Mouse (Mus musculus): ENCODE results near the gene Olfr391-ps. TPM values are rescaled to one million over a fixed set of nuclear protein-coding genes. Genes with fewer than 3 reads are reported as not detected.

The Olfr391-ps gene
- total RNA-seq (2014; rRNA removed) (not detected in 2 replicates), polyA plus RNA-seq (2015; fragmentation: Nextera tagmentation; extraction: Ambion mirVana) (not detected in 2 replicates)

GRCm38 (mm10) chr11:73802952-73803351 lies at the start of gene Olfr391-ps:
Olfr391-ps (minus strand) TSS chr11:73803052.
- H3K4me1 ChIP-seq (ENCODE audit: insufficient read depth), result no peaks in the 10 kb centered on the region
- 17% methylated on average over 1 of the region's 1 CpGs for WGBS

GRCm38 (mm10) chr11:73851354-73851753 lies 48.5 kb upstream of the Olfr391-ps start, which contains the start of gene Olfr393:
Olfr393 (minus strand) TSS chr11:73851454.
- no peak for ATAC-seq
- Histone ChIP-seq H3K27ac (ENCODE audit: low read depth, low read length) (no peak within 1 kb of the TSS), H3K4me2 (ENCODE audit: low read depth) (no peak within 1 kb of the TSS), H3K4me3 (ENCODE audit: low read depth, low read length) (no peak within 1 kb of the TSS), H3K9me3 (ENCODE audit: low read length) (peaks cover 3% of the 10 kb centered on the region; the same call in 1 of the 2 replicates), H3K27me3 (ENCODE audit: insufficient read depth, low read length) (no peaks in the 10 kb centered on the region), H3K4me1 (ENCODE audit: insufficient read depth) (no peaks in the 10 kb centered on the region), H3K36me3 (ENCODE audit: insufficient read depth) (no peaks in the 10 kb centered on the region), H3K9ac (no peak within 1 kb of the TSS)
- no peak for DNase-seq
- no peak for TF ChIP-seq CTCF (IDR thresholded peaks at IDR 0.05; ENCODE audit: low read depth)

More at GRCm38 (mm10) chr11:73802952-73803351, at the start of gene Olfr391-ps:
- Histone ChIP-seq H3K9ac (no peak within 1 kb of the TSS), H3K4me2 (ENCODE audit: low read depth) (no peak within 1 kb of the TSS), H3K27ac (ENCODE audit: low read depth, low read length) (no peak within 1 kb of the TSS), H3K9me3 (ENCODE audit: low read length) (peaks cover 5% of the 10 kb centered on the region; the same call in 1 of the 2 replicates), H3K36me3 (ENCODE audit: insufficient read depth) (no peaks in the 10 kb centered on the region), H3K27me3 (ENCODE audit: insufficient read depth, low read length) (no peaks in the 10 kb centered on the region), H3K4me3 (ENCODE audit: low read depth, low read length) (no peak within 1 kb of the TSS)
- no peak for TF ChIP-seq CTCF (IDR thresholded peaks at IDR 0.05; ENCODE audit: low read depth)
- no peak for DNase-seq
- no peak for ATAC-seq

GRCm38 (mm10) chr11:73816949-73817348 lies 14.1 kb upstream of the Olfr391-ps start, which contains the start of gene Olfr392:
Olfr392 (minus strand) TSS chr11:73817049.
- no peak within 1 kb of the TSS for H3K27ac ChIP-seq (ENCODE audit: low read depth, low read length)
- H3K27me3 ChIP-seq (ENCODE audit: insufficient read depth, low read length), result no peaks in the 10 kb centered on the region
- 93% methylated on average over 1 of the region's 1 CpGs for WGBS
- no peak for ATAC-seq
- H3K9me3 ChIP-seq (ENCODE audit: low read length), result no peaks in the 10 kb centered on the region
- H3K36me3 ChIP-seq (ENCODE audit: insufficient read depth), result no peaks in the 10 kb centered on the region
- TF ChIP-seq CTCF (IDR thresholded peaks at IDR 0.05; ENCODE audit: low read depth), result no peak
- no peak within 1 kb of the TSS for H3K9ac ChIP-seq
- H3K4me3 ChIP-seq (ENCODE audit: low read depth, low read length), result no peak within 1 kb of the TSS
- no peaks in the 10 kb centered on the region for H3K4me1 ChIP-seq (ENCODE audit: insufficient read depth)
- DNase-seq, result no peak
- no peak within 1 kb of the TSS for H3K4me2 ChIP-seq (ENCODE audit: low read depth)

GRCm38 (mm10) chr11:73782664-73783063 lies 20.2 kb downstream of the Olfr391-ps start, which contains the start of gene Olfr390:
Olfr390 (plus strand) TSS chr11:73782964.
- Histone ChIP-seq H3K27ac (ENCODE audit: low read depth, low read length) (no peak within 1 kb of the TSS), H3K9me3 (ENCODE audit: low read length) (0 out of 2 replicates have a peak, but pooled peaks cover 3% of the 10 kb centered on the region), H3K9ac (no peak within 1 kb of the TSS), H3K27me3 (ENCODE audit: insufficient read depth, low read length) (no peaks in the 10 kb centered on the region), H3K4me3 (ENCODE audit: low read depth, low read length) (no peak within 1 kb of the TSS), H3K36me3 (ENCODE audit: insufficient read depth) (no peaks in the 10 kb centered on the region), H3K4me2 (ENCODE audit: low read depth) (no peak within 1 kb of the TSS), H3K4me1 (ENCODE audit: insufficient read depth) (no peaks in the 10 kb centered on the region)
- DNase-seq, result no peak
- no peak for ATAC-seq
- no peak for TF ChIP-seq CTCF (IDR thresholded peaks at IDR 0.05; ENCODE audit: low read depth)
- WGBS, result 75% methylated on average over 1 of the region's 1 CpGs

GRCm38 (mm10) chr11:73780613-73781012 lies 22.2 kb downstream of the Olfr391-ps start, which contains the start of gene Olfr389:
Olfr389 (minus strand) TSS chr11:73780713.
- 95% methylated on average over 1 of the region's 1 CpGs for WGBS
- Histone ChIP-seq H3K36me3 (ENCODE audit: insufficient read depth) (no peaks in the 10 kb centered on the region), H3K4me2 (ENCODE audit: low read depth) (no peak within 1 kb of the TSS), H3K4me3 (ENCODE audit: low read depth, low read length) (no peak within 1 kb of the TSS), H3K27me3 (ENCODE audit: insufficient read depth, low read length) (no peaks in the 10 kb centered on the region), H3K4me1 (ENCODE audit: insufficient read depth) (no peaks in the 10 kb centered on the region), H3K9me3 (ENCODE audit: low read length) (no peaks in the 10 kb centered on the region), H3K9ac (no peak within 1 kb of the TSS), H3K27ac (ENCODE audit: low read depth, low read length) (no peak within 1 kb of the TSS)
- DNase-seq (no peak), ATAC-seq (no peak)
- no peak for TF ChIP-seq CTCF (IDR thresholded peaks at IDR 0.05; ENCODE audit: low read depth)

GRCm38 (mm10) chr11:73759115-73759514 lies 43.7 kb downstream of the Olfr391-ps start:
- no peak for DNase-seq
- Histone ChIP-seq H3K4me1 (ENCODE audit: insufficient read depth) (no peaks in the 10 kb centered on the region), H3K4me3 (ENCODE audit: low read depth, low read length) (no peak overlapping the region), H3K27ac (ENCODE audit: low read depth, low read length) (no peak overlapping the region), H3K9ac (no peak overlapping the region), H3K27me3 (ENCODE audit: insufficient read depth, low read length) (no peaks in the 10 kb centered on the region), H3K36me3 (ENCODE audit: insufficient read depth) (no peaks in the 10 kb centered on the region), H3K4me2 (ENCODE audit: low read depth) (no peak overlapping the region), H3K9me3 (ENCODE audit: low read length) (peaks cover 12% of the 10 kb centered on the region; the same call in 1 of the 2 replicates)
- no peak for TF ChIP-seq CTCF (IDR thresholded peaks at IDR 0.05; ENCODE audit: low read depth)
- ATAC-seq, result no peak

Other genes with a start within 250 kb of the Olfr391-ps start
- gene Olfr385, start 210.0 kb downstream of the Olfr391-ps start, total RNA-seq (2014; rRNA removed), result not detected in 2 replicates
- not detected in 2 replicates for gene Olfr385, start 210.0 kb downstream of the Olfr391-ps start, polyA plus RNA-seq (2015; fragmentation: Nextera tagmentation; extraction: Ambion mirVana)
- not detected in 2 replicates for gene Olfr384, start 204.5 kb downstream of the Olfr391-ps start, total RNA-seq (2014; rRNA removed)
- gene Olfr384, start 204.5 kb downstream of the Olfr391-ps start, polyA plus RNA-seq (2015; fragmentation: Nextera tagmentation; extraction: Ambion mirVana), result not detected in 2 replicates
- gene Zfp735, start 114.3 kb downstream of the Olfr391-ps start, total RNA-seq (2014; rRNA removed), result not detected in 2 replicates
- not detected in 2 replicates for gene Zfp735, start 114.3 kb downstream of the Olfr391-ps start, polyA plus RNA-seq (2015; fragmentation: Nextera tagmentation; extraction: Ambion mirVana)
- gene Olfr389, start 22.3 kb downstream of the Olfr391-ps start, total RNA-seq (2014; rRNA removed), result not detected in 2 replicates
- not detected in 2 replicates for gene Olfr389, start 22.3 kb downstream of the Olfr391-ps start, polyA plus RNA-seq (2015; fragmentation: Nextera tagmentation; extraction: Ambion mirVana)
- not detected in 2 replicates for gene Olfr390, start 20.1 kb downstream of the Olfr391-ps start, total RNA-seq (2014; rRNA removed)
- gene Olfr390, start 20.1 kb downstream of the Olfr391-ps start, polyA plus RNA-seq (2015; fragmentation: Nextera tagmentation; extraction: Ambion mirVana), result not detected in 2 replicates
- not detected in 2 replicates for gene Olfr392, start 14.0 kb upstream of the Olfr391-ps start, total RNA-seq (2014; rRNA removed)
- gene Olfr392, start 14.0 kb upstream of the Olfr391-ps start, polyA plus RNA-seq (2015; fragmentation: Nextera tagmentation; extraction: Ambion mirVana), result not detected in 2 replicates
- not detected in 2 replicates for gene Olfr393, start 48.4 kb upstream of the Olfr391-ps start, total RNA-seq (2014; rRNA removed)
- gene Olfr393, start 48.4 kb upstream of the Olfr391-ps start, polyA plus RNA-seq (2015; fragmentation: Nextera tagmentation; extraction: Ambion mirVana), result not detected in 2 replicates
- not detected in 2 replicates for gene Olfr394, start 87.7 kb upstream of the Olfr391-ps start, total RNA-seq (2014; rRNA removed)
- gene Olfr394, start 87.7 kb upstream of the Olfr391-ps start, polyA plus RNA-seq (2015; fragmentation: Nextera tagmentation; extraction: Ambion mirVana), result not detected in 2 replicates
- not detected in 2 replicates for gene Olfr395, start 106.2 kb upstream of the Olfr391-ps start, total RNA-seq (2014; rRNA removed)
- not detected in 2 replicates for gene Olfr395, start 106.2 kb upstream of the Olfr391-ps start, polyA plus RNA-seq (2015; fragmentation: Nextera tagmentation; extraction: Ambion mirVana)
- gene Olfr23, start 133.6 kb upstream of the Olfr391-ps start, total RNA-seq (2014; rRNA removed), result not detected in 2 replicates
- gene Olfr23, start 133.6 kb upstream of the Olfr391-ps start, polyA plus RNA-seq (2015; fragmentation: Nextera tagmentation; extraction: Ambion mirVana), result not detected in 2 replicates
- gene Olfr397, start 157.8 kb upstream of the Olfr391-ps start, total RNA-seq (2014; rRNA removed), result not detected in 2 replicates
- not detected in 2 replicates for gene Olfr397, start 157.8 kb upstream of the Olfr391-ps start, polyA plus RNA-seq (2015; fragmentation: Nextera tagmentation; extraction: Ambion mirVana)
- not detected in 2 replicates for gene Olfr398, start 187.4 kb upstream of the Olfr391-ps start, total RNA-seq (2014; rRNA removed)
- not detected in 2 replicates for gene Olfr398, start 187.4 kb upstream of the Olfr391-ps start, polyA plus RNA-seq (2015; fragmentation: Nextera tagmentation; extraction: Ambion mirVana)

Data from forebrain, postnatal 0 days (tissue).